Mouse (Mus musculus): ENCODE data around the gene Gkn2. TPM values are rescaled to one million over a fixed set of nuclear protein-coding genes. Genes with fewer than 3 reads are reported as not detected.

Gene Gkn2
- total RNA-seq, 2 experiments from 2014 or later, result not detected

- no peak for DNase-seq (ENCODE audit: low spot score in 2 of 2)
Observed at GRCm38 (mm10) chr6:87399886-87400566, 26.9 kb downstream of the Gkn2 start.

- DNase-seq (ENCODE audit: low spot score in 2 of 2), result no peak
Observed at GRCm38 (mm10) chr6:87401456-87401855, 28.3 kb downstream of the Gkn2 start.

GRCm38 (mm10) chr6:87412011-87412410, 38.9 kb downstream of the Gkn2 start:
- DNase-seq (ENCODE audit: low spot score in 2 of 2), result no peak

- no peak for DNase-seq (ENCODE audit: low spot score in 2 of 2)
Observed at GRCm38 (mm10) chr6:87422304-87422703, 49.1 kb downstream of the Gkn2 start.

GRCm38 (mm10) chr6:87424037-87424816, 51.1 kb downstream of the Gkn2 start:
- DNase-seq (ENCODE audit: low spot score in 2 of 2), result peak; percentile 33 to 41

- DNase-seq (ENCODE audit: low spot score in 2 of 2), result no peak
Observed at GRCm38 (mm10) chr6:87426954-87427353, 53.8 kb downstream of the Gkn2 start.

GRCm38 (mm10) chr6:87427616-87428015, 54.5 kb downstream of the Gkn2 start:
- no peak for DNase-seq (ENCODE audit: low spot score in 2 of 2)

GRCm38 (mm10) chr6:87428487-87429044, 55.4 kb downstream of the Gkn2 start, which contains the start of gene Bmp10:
TSS of gene Bmp10 (plus strand) at chr6:87428994.
- no peak for DNase-seq (ENCODE audit: low spot score in 2 of 2)

Other genes with a start within 250 kb of the Gkn2 start
- 10 to 100 TPM; 15.4 to 16.5 TPM for gene Antxr1, start 37.5 kb upstream of the Gkn2 start, total RNA-seq (2021)
- not detected for gene Gkn1, start 22.4 kb upstream of the Gkn2 start, total RNA-seq (2021)
- gene Gkn3, start 15.6 kb downstream of the Gkn2 start, total RNA-seq (2021), result 1 to 10 TPM; 1.0 to 1.8 TPM
- under 1 TPM; 0.09 TPM for gene Bmp10, start 55.6 kb downstream of the Gkn2 start, total RNA-seq (2021)
- gene Arhgap25, start 159.9 kb downstream of the Gkn2 start, total RNA-seq (2021), result 1 to 10 TPM; 3.5 to 4.5 TPM
- 1 to 10 TPM in 1 of 2 experiments, under 1 TPM in 1; 0.59 to 1.1 TPM for gene Prokr1, start 217.4 kb downstream of the Gkn2 start, total RNA-seq (2021)